Mouse (Mus musculus) neural tube, embryonic 15.5 days (tissue): Measurements from ENCODE around the gene BC055324. TPM values are rescaled to one million over a fixed set of nuclear protein-coding genes. Genes with fewer than 3 reads are reported as not detected.
"Not testable (repeated sequence)": the region's sequence is repeated elsewhere in the genome, so short reads cannot be mapped to it uniquely, and the experiment has no call there.

Experiments
- ATAC-seq: fragments of 200-750 bp; cut with Nextera tagmentation; 2 replicates; pipeline ENCODE4 v1.8.0; 2017; ENCODE audit warnings: mild to moderate bottlenecking, moderate TSS enrichment, moderate library complexity; ENCODE audit not compliant: low FRiP score
- H3K27ac ChIP-seq: fragments of 300-500 bp; sonication (generic); replicated peaks from 2 replicates; pipeline ENCODE4 v1.5.1; 2015; ENCODE audit warnings: mild to moderate bottlenecking, inconsistent platforms
- H3K27me3 ChIP-seq: fragments of 300-500 bp; sonication (generic); replicated peaks from 2 replicates; pipeline ENCODE4 v1.6.1; 2015; ENCODE audit warnings: inconsistent platforms
- H3K36me3 ChIP-seq: fragments of 300-500 bp; sonication (generic); 2 replicates; pipeline ENCODE4 v1.6.1; 2015; ENCODE audit warnings: inconsistent platforms
- H3K4me1 ChIP-seq: fragments of 300-500 bp; sonication (generic); 2 replicates; pipeline ENCODE4 v1.6.1; 2015; ENCODE audit warnings: inconsistent platforms
- H3K4me2 ChIP-seq: fragments of 300-500 bp; sonication (generic); 2 replicates; pipeline ENCODE4 v1.6.1; 2015; ENCODE audit warnings: inconsistent platforms, mild to moderate bottlenecking, moderate library complexity
- H3K4me3 ChIP-seq: fragments of 300-500 bp; sonication (generic); replicated peaks from 2 replicates; pipeline ENCODE4 v1.5.1; 2015; ENCODE audit warnings: mild to moderate bottlenecking, inconsistent platforms
- H3K9ac ChIP-seq: fragments of 300-500 bp; sonication (generic); replicated peaks from 2 replicates; pipeline ENCODE4 v1.6.1; 2015; ENCODE audit warnings: mild to moderate bottlenecking, inconsistent platforms
- H3K9me3 ChIP-seq: fragments of 300-500 bp; sonication (generic); replicated peaks from 2 replicates; pipeline ENCODE4 v1.6.1; 2016; ENCODE audit warnings: inconsistent platforms
- WGBS: fragments of 180-500 bp; shearing (Covaris S2); methylation state at CpG from one replicate; pipeline ENCODE4 v1.1.7; 2015; ENCODE audit warnings: mixed read lengths; 5-methylcytosine and 5-hydroxymethylcytosine counted together
- polyA plus RNA-seq: library from polyadenylated mRNA; unstranded; fragments of >200 nt; fragmentation: Nextera tagmentation; extraction: Ambion mirVana; gene quantifications from 2 replicates; pipeline ENCODE4 v1.2.1, GENCODE M21; 2015

The BC055324 gene
- polyA plus RNA-seq: 3.8 and 6.8 TPM in 2 replicates

GRCm38 (mm10) chr1:163994721-163995608 lies at the start of gene BC055324, which contains the start of gene Mettl18:
BC055324 (minus strand) TSS chr1:163994796.
Mettl18 (plus strand) TSS chr1:163994889.
- H3K36me3 ChIP-seq: no peaks in the 10 kb centered on the region
- H3K4me3 ChIP-seq: peak within 1 kb of the TSS; percentile 91
- peak; percentile 98 for ATAC-seq
- 4% methylated on average over 43 of the region's 43 CpGs for WGBS
- H3K4me1 ChIP-seq: peaks cover 15% of the 10 kb centered on the region
- peak within 1 kb of the TSS; percentile 82 for H3K27ac ChIP-seq
- H3K9me3 ChIP-seq: no peaks in the 10 kb centered on the region
- peak within 1 kb of the TSS; percentile 60 for H3K9ac ChIP-seq
- no peaks in the 10 kb centered on the region for H3K27me3 ChIP-seq
- H3K4me2 ChIP-seq: peak within 1 kb of the TSS; percentile 78

- Histone ChIP-seq H3K9me3 (no peaks in the 10 kb centered on the region), H3K9ac (no peak overlapping the region), H3K27me3 (no peaks in the 10 kb centered on the region), H3K4me3 (no peak overlapping the region), H3K4me2 (no peak overlapping the region), H3K36me3 (no peaks in the 10 kb centered on the region), H3K4me1 (no peaks in the 10 kb centered on the region), H3K27ac (no peak overlapping the region)
- no peak for ATAC-seq
- WGBS: 66% methylated on average over 3 of the region's 3 CpGs
These were observed 49.0 kb upstream of the BC055324 start for GRCm38 (mm10) chr1:164043549-164043948.

GRCm38 (mm10) chr1:164040385-164041135 lies 46.0 kb upstream of the BC055324 start:
- no peak for ATAC-seq
- no peaks in the 10 kb centered on the region for H3K4me1 ChIP-seq

GRCm38 (mm10) chr1:164027416-164027815 lies 32.8 kb upstream of the BC055324 start:
- Histone ChIP-seq H3K36me3 (no peaks in the 10 kb centered on the region), H3K9me3 (no peaks in the 10 kb centered on the region), H3K27ac (no peak overlapping the region), H3K27me3 (no peaks in the 10 kb centered on the region), H3K9ac (no peak overlapping the region), H3K4me2 (no peak overlapping the region), H3K4me1 (no peaks in the 10 kb centered on the region), H3K4me3 (no peak overlapping the region)
- WGBS: 54% methylated on average over 5 of the region's 5 CpGs
- no peak for ATAC-seq

More at GRCm38 (mm10) chr1:164040385-164041135, 46.0 kb upstream of the BC055324 start:
- H3K9me3 ChIP-seq: no peaks in the 10 kb centered on the region
- H3K27me3 ChIP-seq: no peaks in the 10 kb centered on the region
- WGBS: 78% methylated on average over 10 of the region's 10 CpGs
- H3K9ac ChIP-seq: no peak overlapping the region
- H3K4me2 ChIP-seq: no peak overlapping the region
- no peak overlapping the region for H3K4me3 ChIP-seq
- no peaks in the 10 kb centered on the region for H3K36me3 ChIP-seq
- H3K27ac ChIP-seq: no peak overlapping the region

- Histone ChIP-seq H3K9ac (no peak overlapping the region), H3K4me1 (no peaks in the 10 kb centered on the region), H3K27me3 (no peaks in the 10 kb centered on the region), H3K9me3 (no peaks in the 10 kb centered on the region), H3K4me3 (no peak overlapping the region), H3K4me2 (no peak overlapping the region), H3K27ac (no peak overlapping the region), H3K36me3 (no peaks in the 10 kb centered on the region)
- 91% methylated on average over 4 of the region's 4 CpGs for WGBS
- ATAC-seq: no peak
These were observed 31.1 kb upstream of the BC055324 start for GRCm38 (mm10) chr1:164025685-164026084.

GRCm38 (mm10) chr1:164022106-164022505 lies 27.5 kb upstream of the BC055324 start:
- ATAC-seq, H3K27ac ChIP-seq, H3K36me3 ChIP-seq, H3K4me3 ChIP-seq, H3K4me1 ChIP-seq, H3K9me3 ChIP-seq, H3K27me3 ChIP-seq, H3K4me2 ChIP-seq, H3K9ac ChIP-seq: not testable (repeated sequence)
- 82% methylated on average over 5 of the region's 5 CpGs for WGBS

- not testable (repeated sequence) for H3K4me2 ChIP-seq, H3K9ac ChIP-seq, H3K9me3 ChIP-seq, H3K27me3 ChIP-seq, H3K4me3 ChIP-seq, H3K4me1 ChIP-seq, ATAC-seq, H3K27ac ChIP-seq, H3K36me3 ChIP-seq
- 87% methylated on average over 3 of the region's 3 CpGs for WGBS
These were observed 26.1 kb upstream of the BC055324 start for GRCm38 (mm10) chr1:164020746-164021145.

- no peaks in the 10 kb centered on the region for H3K4me1 ChIP-seq
- H3K27me3 ChIP-seq: no peaks in the 10 kb centered on the region
- H3K9ac ChIP-seq: no peak overlapping the region
- H3K36me3 ChIP-seq: no peaks in the 10 kb centered on the region
- 15% methylated on average over 6 of the region's 6 CpGs for WGBS
- no peak overlapping the region for H3K4me3 ChIP-seq
- H3K9me3 ChIP-seq: no peaks in the 10 kb centered on the region
- ATAC-seq: no peak
- no peak overlapping the region for H3K27ac ChIP-seq
- H3K4me2 ChIP-seq: no peak overlapping the region
These were observed 25.2 kb upstream of the BC055324 start for GRCm38 (mm10) chr1:164019789-164020188.

- Histone ChIP-seq H3K27me3 (no peaks in the 10 kb centered on the region), H3K4me3 (no peak overlapping the region), H3K9me3 (no peaks in the 10 kb centered on the region), H3K4me1 (no peaks in the 10 kb centered on the region), H3K9ac (no peak overlapping the region), H3K27ac (no peak overlapping the region), H3K4me2 (no peak overlapping the region), H3K36me3 (no peaks in the 10 kb centered on the region)
- no peak for ATAC-seq
- WGBS: 68% methylated on average over 16 of the region's 16 CpGs
These were observed 23.8 kb upstream of the BC055324 start for GRCm38 (mm10) chr1:164018221-164018896.

GRCm38 (mm10) chr1:164014616-164015015 lies 20.0 kb upstream of the BC055324 start:
- ATAC-seq: no peak
- H3K36me3 ChIP-seq: no peaks in the 10 kb centered on the region
- no peaks in the 10 kb centered on the region for H3K27me3 ChIP-seq

GRCm38 (mm10) chr1:164009235-164009634 lies 14.6 kb upstream of the BC055324 start:
- no peak overlapping the region for H3K27ac ChIP-seq
- no peak overlapping the region for H3K4me3 ChIP-seq
- no peak overlapping the region for H3K9ac ChIP-seq
- 47% methylated on average over 2 of the region's 2 CpGs for WGBS
- no peaks in the 10 kb centered on the region for H3K9me3 ChIP-seq
- H3K4me2 ChIP-seq: no peak overlapping the region
- ATAC-seq: no peak
- H3K4me1 ChIP-seq: no peaks in the 10 kb centered on the region
- H3K27me3 ChIP-seq: no peaks in the 10 kb centered on the region
- no peaks in the 10 kb centered on the region for H3K36me3 ChIP-seq

More at GRCm38 (mm10) chr1:164014616-164015015, 20.0 kb upstream of the BC055324 start:
- H3K9me3 ChIP-seq: no peaks in the 10 kb centered on the region
- no peak overlapping the region for H3K4me3 ChIP-seq
- H3K4me2 ChIP-seq: no peak overlapping the region
- H3K27ac ChIP-seq: no peak overlapping the region
- H3K4me1 ChIP-seq: no peaks in the 10 kb centered on the region
- no peak overlapping the region for H3K9ac ChIP-seq
- 74% methylated on average over 1 of the region's 1 CpGs for WGBS
